Mouse (Mus musculus) testis, adult 2 months (tissue): ENCODE data around the gene Foxj3.

Source experiments
- CTCF ChIP-seq: fragments of 200-500 bp; IDR thresholded peaks from 2 replicates; pipeline ENCODE4 v1.5.1; 2012; ENCODE audit warnings: low read depth, mild to moderate bottlenecking, inconsistent platforms, low read length, moderate library complexity; ENCODE audit not compliant: control insufficient read depth, insufficient read depth, insufficient replicate concordance
- POLR2A ChIP-seq: fragments of 200-500 bp; IDR thresholded peaks from 2 replicates; pipeline ENCODE4 v1.6.1; 2012; ENCODE audit warnings: low read depth, mild to moderate bottlenecking, inconsistent platforms, low read length, moderate library complexity; ENCODE audit not compliant: control insufficient read depth

DNA sequence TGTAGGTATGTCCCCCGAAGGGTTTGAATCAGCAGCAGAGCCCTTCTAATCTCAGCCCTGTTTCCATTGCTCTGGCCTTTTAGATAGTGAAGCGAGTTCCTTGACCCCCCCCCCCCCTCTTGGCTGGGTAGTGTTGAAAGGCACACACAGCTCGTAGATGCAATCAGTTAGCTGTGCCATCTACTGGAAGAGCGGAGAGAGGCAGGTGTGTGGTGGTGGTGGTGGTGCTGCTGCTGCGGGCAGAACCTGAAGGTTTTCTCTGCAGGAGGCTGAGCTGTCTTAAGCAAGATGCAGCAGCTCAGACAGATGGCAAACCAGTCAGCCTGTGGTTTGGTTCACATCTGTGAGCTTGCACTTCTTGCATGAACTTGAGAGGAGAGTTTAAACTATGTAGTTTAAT, 135.9 kb downstream of the Foxj3 start:
- no peak; the same call in 1 of the 2 replicates for TF ChIP-seq CTCF
- TF ChIP-seq POLR2A, result no peak
